Mouse (Mus musculus) stomach, postnatal 0 days (tissue): Measurements from ENCODE around the gene Ccdc117.

Experiments used
- CTCF ChIP-seq: IDR thresholded peaks from 2 replicates; pipeline ENCODE4 v1.5.1; 2016; ENCODE audit warnings: antibody characterized with exemption, low read depth, mild to moderate bottlenecking, moderate library complexity
- EP300 ChIP-seq: optimal IDR thresholded peaks from 2 replicates; pipeline ENCODE3; 2016; ENCODE audit warnings: antibody characterized with exemption

- TF ChIP-seq CTCF (no peak), EP300 (no peak)
Measured at GRCm38 (mm10) chr11:5519681-5520080, 22.3 kb downstream of the Ccdc117 start.
